Mouse (Mus musculus) forebrain, postnatal 0 days (tissue): Measurements from ENCODE around the gene Speer4d. TPM values are rescaled to one million over a fixed set of nuclear protein-coding genes. Genes with fewer than 3 reads are reported as not detected.
A peak's percentile ranks its signal among the peaks of the same experiment; 100 is the strongest.
"Not testable (repeated sequence)": the region's sequence is repeated elsewhere in the genome, so short reads cannot be mapped to it uniquely, and the experiment has no call there.

Experiments
- ATAC-seq: fragments of 200-750 bp; cut with Nextera tagmentation; 2 replicates; pipeline ENCODE4 v1.8.0; 2017; ENCODE audit warnings: mild to moderate bottlenecking, moderate library complexity
- DNase-seq: peaks from one replicate; pipeline ENCODE4 v3.0.0-alpha.2; 2015
- H3K27ac ChIP-seq: fragments of 300-500 bp; sonication (generic); 2 replicates; pipeline ENCODE4 v1.5.1; 2014; ENCODE audit warnings: low read depth, mild to moderate bottlenecking, antibody characterized with exemption, low read length, moderate library complexity, mixed read lengths
- H3K27me3 ChIP-seq: fragments of 300-500 bp; sonication (generic); 2 replicates; pipeline ENCODE4 v1.6.1; 2014; ENCODE audit warnings: mild to moderate bottlenecking, low read length, mixed read lengths; ENCODE audit not compliant: insufficient read depth
- H3K36me3 ChIP-seq: fragments of 300-500 bp; sonication (generic); 2 replicates; pipeline ENCODE4 v1.6.1; 2014; ENCODE audit warnings: mild to moderate bottlenecking, moderate library complexity; ENCODE audit not compliant: insufficient read depth
- H3K4me1 ChIP-seq: fragments of 300-500 bp; sonication (generic); 2 replicates; pipeline ENCODE4 v1.6.1; 2014; ENCODE audit warnings: antibody characterized with exemption; ENCODE audit not compliant: insufficient read depth
- H3K4me2 ChIP-seq: fragments of 300-500 bp; sonication (generic); 2 replicates; pipeline ENCODE4 v1.6.1; 2014; ENCODE audit warnings: low read depth, mild to moderate bottlenecking, moderate library complexity
- H3K4me3 ChIP-seq: fragments of 300-500 bp; sonication (generic); 2 replicates; pipeline ENCODE4 v1.5.1; 2014; ENCODE audit warnings: low read depth, low read length, mixed read lengths
- H3K9ac ChIP-seq: fragments of 300-500 bp; sonication (generic); 2 replicates; pipeline ENCODE4 v1.6.1; 2014; ENCODE audit warnings: mild to moderate bottlenecking
- H3K9me3 ChIP-seq: fragments of 300-500 bp; sonication (generic); 2 replicates; pipeline ENCODE4 v1.6.1; 2016; ENCODE audit warnings: low read length
- CTCF ChIP-seq: sonication (generic); IDR thresholded peaks from 2 replicates; pipeline ENCODE4 v1.5.1; 2016; ENCODE audit warnings: antibody characterized with exemption, control low read depth, low read depth
- WGBS: fragments of 180-500 bp; shearing (Covaris S2); extraction: QIAGEN DNeasy Blood & Tissue Kit; methylation state at CpG from one replicate; pipeline ENCODE4 v1.1.7; 2014; 5-methylcytosine and 5-hydroxymethylcytosine counted together
- polyA plus RNA-seq: library from polyadenylated mRNA; unstranded; fragments of >200 nt; fragmentation: Nextera tagmentation; extraction: Ambion mirVana; gene quantifications from 2 replicates; pipeline ENCODE4 v1.2.1, GENCODE M21; 2015
- total RNA-seq: library from RNA; depleted of rRNA; stranded (reverse); fragments of >200 nt; gene quantifications from 2 replicates; pipeline ENCODE4 v1.2.3, GENCODE M21; 2014; rRNA removed

Gene Speer4d
- total RNA-seq (not detected in 2 replicates), polyA plus RNA-seq (not detected in 2 replicates)

DNA sequence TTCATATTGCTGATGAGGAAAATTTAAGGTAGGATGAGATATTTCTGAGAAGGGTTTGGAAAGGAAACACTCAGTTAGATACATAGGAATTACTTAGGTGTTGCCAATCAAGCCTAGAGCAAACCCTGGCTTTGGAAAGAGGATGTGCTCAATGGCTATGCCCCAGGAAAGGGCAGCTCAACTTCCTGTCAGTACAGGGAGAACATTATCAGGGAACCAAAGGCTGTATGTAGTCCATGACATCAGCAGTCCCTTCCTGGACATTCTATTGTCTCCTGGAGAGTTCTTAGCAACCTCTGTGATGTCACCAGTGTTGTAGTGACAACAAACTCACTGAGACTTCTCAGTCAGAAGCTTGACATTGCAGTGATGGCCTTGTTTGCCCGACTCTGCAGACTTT lies at the start of gene Speer4d:
Speer4d (plus strand) TSS at position 301 of the 400 bp plus-strand sequence.
- H3K9ac ChIP-seq, H3K4me2 ChIP-seq, H3K4me3 ChIP-seq, ATAC-seq, H3K27ac ChIP-seq, H3K9me3 ChIP-seq, H3K36me3 ChIP-seq, DNase-seq, H3K4me1 ChIP-seq, H3K27me3 ChIP-seq: not testable (repeated sequence)
- WGBS: 65% methylated on average over 1 of the region's 1 CpGs

DNA sequence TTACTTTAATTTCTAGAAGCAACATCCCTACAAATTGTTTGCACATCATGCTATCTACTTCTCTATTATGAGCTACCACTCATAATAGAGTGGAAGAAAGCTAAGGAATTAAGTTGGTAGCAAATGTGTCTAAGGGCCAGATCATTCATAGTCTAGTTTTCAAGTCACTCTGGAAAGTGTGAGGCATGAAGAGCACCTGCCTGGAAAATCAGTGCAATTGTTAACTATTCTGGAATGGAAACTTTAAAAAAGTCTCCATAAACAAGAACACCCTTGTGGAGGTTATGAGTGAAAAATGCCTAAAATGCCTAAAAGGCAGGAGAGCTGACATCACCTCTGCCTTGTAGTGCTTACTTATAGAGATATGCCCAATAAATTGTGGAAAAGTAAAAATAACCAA lies 45.1 kb upstream of the Speer4d start:
- not testable (repeated sequence) for H3K4me1 ChIP-seq, H3K27ac ChIP-seq, H3K27me3 ChIP-seq, H3K9me3 ChIP-seq, H3K9ac ChIP-seq, H3K4me2 ChIP-seq, DNase-seq, H3K4me3 ChIP-seq, ATAC-seq, H3K36me3 ChIP-seq

DNA sequence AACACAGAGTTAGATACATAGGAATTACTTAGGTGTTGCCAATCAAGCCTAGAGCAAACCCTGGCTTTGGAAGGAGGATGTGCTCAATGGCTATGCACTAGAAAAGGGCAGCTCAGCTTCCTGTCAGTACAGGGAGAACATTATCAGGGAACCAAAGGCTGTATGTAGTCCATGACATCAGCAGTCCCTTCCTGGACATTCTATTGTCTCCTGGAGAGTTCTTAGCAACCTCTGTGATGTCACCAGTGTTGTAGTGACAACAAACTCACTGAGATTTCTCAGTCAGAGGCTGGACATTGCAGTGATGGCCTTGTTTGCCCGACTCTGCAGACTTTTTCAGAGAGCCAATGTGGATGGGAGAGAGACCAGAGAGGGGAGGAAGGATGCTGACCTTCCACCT lies 41.8 kb upstream of the Speer4d start, which contains the start of gene Gm21083:
Gm21083 (plus strand) TSS at position 301 of the 400 bp plus-strand sequence.
- H3K27ac ChIP-seq, H3K9me3 ChIP-seq, H3K4me3 ChIP-seq, H3K4me2 ChIP-seq, H3K4me1 ChIP-seq, H3K9ac ChIP-seq, DNase-seq, ATAC-seq, H3K36me3 ChIP-seq, H3K27me3 ChIP-seq: not testable (repeated sequence)
- WGBS: no CpG with 5 or more reads among the region's 1 CpGs

GRCm38 (mm10) chr5:15586351-15586750 lies 32.5 kb upstream of the Speer4d start:
- not testable (repeated sequence) for H3K27me3 ChIP-seq, DNase-seq, ATAC-seq

GRCm38 (mm10) chr5:15588291-15588690 lies 30.6 kb upstream of the Speer4d start:
- H3K4me1 ChIP-seq, H3K4me2 ChIP-seq, H3K4me3 ChIP-seq, ATAC-seq, H3K36me3 ChIP-seq, H3K27me3 ChIP-seq, H3K9ac ChIP-seq, H3K27ac ChIP-seq, H3K9me3 ChIP-seq: not testable (repeated sequence)
- 40% methylated on average over 6 of the region's 6 CpGs for WGBS
- peak; percentile 62 for TF ChIP-seq CTCF
- DNase-seq: peak; percentile 71

More at GRCm38 (mm10) chr5:15586351-15586750, 32.5 kb upstream of the Speer4d start:
- not testable (repeated sequence) for H3K9me3 ChIP-seq, H3K9ac ChIP-seq, H3K27ac ChIP-seq, H3K4me3 ChIP-seq, H3K4me1 ChIP-seq, H3K4me2 ChIP-seq, H3K36me3 ChIP-seq

DNA sequence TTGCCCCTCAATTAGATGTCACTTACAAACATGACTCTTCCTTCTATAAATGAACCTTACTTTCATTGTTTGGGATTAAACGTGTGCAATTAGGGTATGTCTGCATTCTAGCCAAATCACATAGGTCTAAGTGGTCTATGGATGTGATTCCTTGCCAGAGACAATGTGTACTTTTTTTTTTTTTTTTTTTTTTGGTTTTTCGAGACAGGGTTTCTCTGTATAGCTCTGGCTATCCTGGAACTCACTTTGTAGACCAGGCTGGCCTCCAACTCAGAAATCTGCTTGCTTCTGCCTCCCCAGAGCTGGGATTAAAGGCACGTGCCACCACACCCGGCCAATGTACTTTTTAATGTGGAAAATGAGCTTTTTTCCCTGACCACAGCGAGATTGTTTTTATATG lies 28.2 kb upstream of the Speer4d start:
- not testable (repeated sequence) for H3K36me3 ChIP-seq, H3K4me2 ChIP-seq, H3K4me3 ChIP-seq, H3K27me3 ChIP-seq, ATAC-seq, H3K9me3 ChIP-seq, H3K27ac ChIP-seq, DNase-seq, H3K4me1 ChIP-seq, H3K9ac ChIP-seq
- 56% methylated on average over 5 of the region's 5 CpGs for WGBS

DNA sequence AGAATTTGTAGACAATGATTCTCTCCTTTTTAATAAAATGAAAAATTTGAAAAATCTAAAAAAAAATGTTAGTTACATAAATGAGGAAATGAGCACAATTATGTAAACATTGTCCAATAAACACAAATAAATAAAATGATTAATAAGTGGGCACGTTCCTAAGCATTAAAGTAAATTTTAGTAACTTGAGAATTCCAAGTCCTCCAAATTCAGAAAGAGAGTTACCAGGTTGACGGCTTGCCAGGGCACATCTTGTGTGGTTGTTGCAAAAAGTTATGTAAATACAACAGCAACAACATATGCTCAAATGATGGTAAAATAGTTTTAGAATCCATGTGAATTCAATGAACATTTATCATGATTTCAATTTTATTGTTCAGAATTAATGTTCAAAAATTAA lies 27.3 kb upstream of the Speer4d start:
- not testable (repeated sequence) for H3K27me3 ChIP-seq, H3K4me3 ChIP-seq, ATAC-seq, H3K4me2 ChIP-seq, H3K36me3 ChIP-seq, H3K9me3 ChIP-seq, H3K9ac ChIP-seq, H3K4me1 ChIP-seq, DNase-seq, H3K27ac ChIP-seq
- 75% methylated on average over 2 of the region's 2 CpGs for WGBS

DNA sequence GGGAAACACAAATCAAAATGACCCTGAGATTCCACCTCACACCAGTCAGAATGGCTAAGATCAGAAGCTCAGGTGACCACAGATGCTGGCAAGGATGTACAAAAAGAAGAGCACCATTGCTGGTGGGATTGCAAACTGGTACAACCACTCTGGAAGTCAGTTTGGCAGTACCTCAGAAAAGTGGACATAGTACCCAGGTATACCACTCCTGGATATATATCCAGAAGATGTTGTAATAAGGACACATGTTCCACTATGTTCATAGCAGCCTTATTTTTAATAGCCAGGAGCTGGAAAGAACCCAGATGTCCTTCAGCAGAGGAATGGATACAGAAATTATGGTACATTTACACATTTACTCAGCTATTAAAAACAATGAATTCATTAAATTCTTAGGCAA lies 20.0 kb upstream of the Speer4d start:
- not testable (repeated sequence) for H3K36me3 ChIP-seq, ATAC-seq, H3K4me1 ChIP-seq, H3K4me3 ChIP-seq, H3K9ac ChIP-seq, H3K27ac ChIP-seq, DNase-seq, H3K4me2 ChIP-seq, H3K27me3 ChIP-seq
- H3K9me3 ChIP-seq: peaks cover 11% of the 10 kb centered on the region
